Mouse (Mus musculus) MEL (cell line): Measurements from ENCODE around the gene Arhgdia. TPM values are rescaled to one million over a fixed set of nuclear protein-coding genes. Genes with fewer than 3 reads are reported as not detected.

Experiments used
- DNase-seq: peaks from one replicate; pipeline ENCODE4 v3.0.0; 2011; ENCODE audit warnings: low read depth, low spot score
- H3K27ac ChIP-seq: 2 replicates; pipeline ENCODE4 v1.5.1; 2012; ENCODE audit warnings: low read depth, mild to moderate bottlenecking, control low read depth, low read length, moderate library complexity; ENCODE audit not compliant: control insufficient read depth
- H3K27me3 ChIP-seq, 2 experiments: fragments of 150-350 bp in 1 of 2; sonication (generic) in 1 of 2; 2 replicates each; pipeline ENCODE4 v1.6.1; 2012; ENCODE audit warnings: low read length in 2 of 2, mild to moderate bottlenecking in 2 of 2, improper control_type of control experiment in 1 of 2, moderate library complexity in 1 of 2; ENCODE audit not compliant: insufficient read depth in 2 of 2, control insufficient read depth in 1 of 2
- H3K36me3 ChIP-seq, 2 experiments: 2 replicates each; pipeline ENCODE4 v1.6.1; 2012 to 2014; ENCODE audit warnings: low read length in 2 of 2, improper control_type of control experiment in 1 of 2, inconsistent platforms in 1 of 2, mild to moderate bottlenecking in 1 of 2; ENCODE audit not compliant: insufficient read depth in 2 of 2, control insufficient read depth in 1 of 2
- H3K4me1 ChIP-seq, 2 experiments: fragments of 150-350 bp in 1 of 2; sonication (generic) in 1 of 2; 2 replicates each; pipeline ENCODE4 v1.6.1; 2012; ENCODE audit warnings: low read length in 2 of 2, improper control_type of control experiment in 1 of 2, mild to moderate bottlenecking in 1 of 2; ENCODE audit not compliant: insufficient read depth in 2 of 2, control insufficient read depth in 1 of 2
- H3K4me3 ChIP-seq, 2 experiments: fragments of 150-350 bp in 1 of 2; sonication (generic) in 1 of 2; 2 replicates each; pipeline ENCODE4 v1.5.1; 2012; ENCODE audit warnings: low read depth in 2 of 2, low read length in 2 of 2, mild to moderate bottlenecking in 2 of 2, moderate library complexity in 2 of 2, control low read depth in 1 of 2, improper control_type of control experiment in 1 of 2; ENCODE audit not compliant: control insufficient read depth in 1 of 2, insufficient read depth in 1 of 2
- H3K79me2 ChIP-seq: 2 replicates; pipeline ENCODE4 v1.6.1; 2012; ENCODE audit warnings: mild to moderate bottlenecking, low read length, moderate library complexity; ENCODE audit not compliant: control insufficient read depth, poor library complexity, insufficient read depth
- H3K9ac ChIP-seq: 2 replicates; pipeline ENCODE4 v1.6.1; 2012; ENCODE audit warnings: low read depth, mild to moderate bottlenecking, control low read depth, low read length, moderate library complexity; ENCODE audit not compliant: control insufficient read depth, poor library complexity, severe bottlenecking
- H3K9me3 ChIP-seq: fragments of 150-350 bp; sonication (generic); replicated peaks from 2 replicates; pipeline ENCODE4 v1.6.1; 2012; ENCODE audit warnings: mild to moderate bottlenecking, low read length, improper control_type of control experiment, moderate library complexity; ENCODE audit not compliant: insufficient read depth
- E2F4 ChIP-seq: IDR thresholded peaks from 2 replicates; pipeline ENCODE4 v1.6.1; 2011; ENCODE audit warnings: low read depth, low read length, improper control_type of control experiment, borderline replicate concordance
- ELF1 ChIP-seq: IDR thresholded peaks from 2 replicates; pipeline ENCODE4 v1.6.1; 2014; ENCODE audit warnings: low read depth, mild to moderate bottlenecking, inconsistent platforms, low read length, improper control_type of control experiment, moderate library complexity
- EP300 ChIP-seq, 2 experiments: IDR thresholded peaks; 2 replicates each; pipeline ENCODE4 v1.6.1; 2011; ENCODE audit warnings: improper control_type of control experiment in 2 of 2, low read length in 2 of 2, low read depth in 1 of 2, mild to moderate bottlenecking in 1 of 2
- ETS1 ChIP-seq: IDR thresholded peaks from 2 replicates; pipeline ENCODE4 v1.6.1; 2012; ENCODE audit warnings: low read depth, mild to moderate bottlenecking, inconsistent platforms, low read length, improper control_type of control experiment, moderate library complexity
- GABPA ChIP-seq: IDR thresholded peaks from 2 replicates; pipeline ENCODE4 v1.6.1; 2012; ENCODE audit warnings: low read depth, mild to moderate bottlenecking, inconsistent platforms, low read length, improper control_type of control experiment, moderate library complexity
- GATA1 ChIP-seq: IDR thresholded peaks from 2 replicates; pipeline ENCODE4 v1.6.1; 2011; ENCODE audit warnings: low read depth, low read length, improper control_type of control experiment
- HCFC1 ChIP-seq: IDR thresholded peaks from 2 replicates; pipeline ENCODE4 v1.6.1; 2012; ENCODE audit warnings: low read depth, mild to moderate bottlenecking, inconsistent platforms, low read length, improper control_type of control experiment, moderate library complexity
- JUND ChIP-seq: IDR thresholded peaks from 2 replicates; pipeline ENCODE4 v1.6.1; 2011; ENCODE audit warnings: low read depth, mild to moderate bottlenecking, improper control_type of control experiment, low read length
- KAT2A ChIP-seq: conservative IDR thresholded peaks from 2 replicates; pipeline ENCODE4 v1.6.1; 2012; ENCODE audit warnings: low read depth, low read length, improper control_type of control experiment, inconsistent platforms
- MAFK ChIP-seq: IDR thresholded peaks from 2 replicates; pipeline ENCODE4 v1.6.1; 2011; ENCODE audit warnings: low read depth, mild to moderate bottlenecking, low read length, improper control_type of control experiment, borderline replicate concordance
- MEF2A ChIP-seq: IDR thresholded peaks from 2 replicates; pipeline ENCODE4 v1.6.1; 2014; ENCODE audit warnings: low read depth, mild to moderate bottlenecking, inconsistent platforms, low read length, improper control_type of control experiment; ENCODE audit not compliant: poor library complexity, insufficient replicate concordance, severe bottlenecking; ENCODE audit errors: extremely low read depth
- MXI1 ChIP-seq: IDR thresholded peaks from 2 replicates; pipeline ENCODE4 v1.6.1; 2011; ENCODE audit warnings: mild to moderate bottlenecking, low read depth, low read length, improper control_type of control experiment
- POLR2A ChIP-seq, 2 experiments: IDR thresholded peaks; 2 replicates each; pipeline ENCODE4 v1.6.1; 2011 to 2012; ENCODE audit warnings: low read length in 2 of 2, mild to moderate bottlenecking in 2 of 2, control low read depth in 1 of 2, improper control_type of control experiment in 1 of 2, low read depth in 1 of 2, moderate library complexity in 1 of 2; ENCODE audit not compliant: control insufficient read depth in 1 of 2, insufficient read depth in 1 of 2, poor library complexity in 1 of 2
- TCF12 ChIP-seq: IDR thresholded peaks from 2 replicates; pipeline ENCODE4 v1.6.1; 2014; ENCODE audit warnings: low read depth, mild to moderate bottlenecking, inconsistent platforms, low read length, improper control_type of control experiment, moderate library complexity
- USF1 ChIP-seq: IDR thresholded peaks from 2 replicates; pipeline ENCODE4 v1.6.1; 2014; ENCODE audit warnings: low read depth, mild to moderate bottlenecking, inconsistent platforms, low read length, improper control_type of control experiment, moderate library complexity
- ZMIZ1 ChIP-seq: IDR thresholded peaks from 2 replicates; pipeline ENCODE4 v1.6.1; 2012; ENCODE audit warnings: low read depth, mild to moderate bottlenecking, inconsistent platforms, low read length, improper control_type of control experiment, moderate library complexity
- polyA plus RNA-seq, 2 experiments: library from polyadenylated mRNA; stranded (reverse) in 1 of 2; unstranded in 1 of 2; fragments of >175 nt in 1 of 2; fragments of >200 nt in 1 of 2; gene quantifications; 2 replicates each; pipeline versions ENCODE4 v1.2.1 to v1.2.4; 2012; ENCODE audit warnings: low replicate concordance in 2 of 2, low read depth in 1 of 2; ENCODE audit not compliant: insufficient read length in 2 of 2, insufficient read depth in 1 of 2, missing spikeins in 1 of 2
- total RNA-seq: library from RNA; depleted of rRNA; stranded (reverse); fragments of 300-350 nt; gene quantifications from 2 replicates; pipeline ENCODE4 v1.2.3, GENCODE M21; 2012

Arhgdia gene
- total and polyA plus RNA-seq, 3 experiments, result 364 to 821 (median 601) TPM

GRCm38 (mm10) chr11:120629911-120630310 lies 48.5 kb upstream of the Arhgdia start:
- TF ChIP-seq EP300 (IDR thresholded peaks at IDR 0.05; ENCODE audit: low read depth in 1 of 2, low read length in 2 of 2) (peak in 1 of 2 experiments; percentile 36; a peak in 1 of 4 replicates), ZMIZ1 (no peak), MXI1 (no peak), GABPA (peak; percentile 96), MAFK (peak; percentile 98), ETS1 (peak; percentile 27; the same call in 1 of the 2 replicates), TCF12 (0 out of 2 replicates have a peak, but pooled peaks have one; percentile 21), JUND (no peak), ELF1 (0 out of 2 replicates have a peak, but pooled peaks have one; percentile 17), HCFC1 (no peak), POLR2A (IDR thresholded peaks at IDR 0.05; ENCODE audit: control insufficient read depth in 1 of 2, insufficient read depth in 1 of 2, low read depth in 1 of 2, low read length in 2 of 2, poor library complexity in 1 of 2) (no peak), GATA1 (no peak), MEF2A (no peak)
- peaks cover 19 to 43% of the 10 kb centered on the region in 2 experiments for H3K4me1 ChIP-seq

GRCm38 (mm10) chr11:120629341-120629730 lies 47.9 kb upstream of the Arhgdia start:
- H3K27ac ChIP-seq, result no peak overlapping the region
- peaks cover 64% of the 10 kb centered on the region for H3K79me2 ChIP-seq
- no peaks in the 10 kb centered on the region for H3K27me3 ChIP-seq
- no peaks in the 10 kb centered on the region for H3K9me3 ChIP-seq
- peaks cover 19 to 41% of the 10 kb centered on the region in 2 experiments for H3K4me1 ChIP-seq
- no peak for TF ChIP-seq KAT2A
- no peak for TF ChIP-seq MAFK
- TF ChIP-seq POLR2A (IDR thresholded peaks at IDR 0.05; ENCODE audit: control insufficient read depth in 1 of 2, insufficient read depth in 1 of 2, low read depth in 1 of 2, low read length in 2 of 2, poor library complexity in 1 of 2), result no peak
- TF ChIP-seq E2F4, result no peak
- TF ChIP-seq TCF12, result no peak
- TF ChIP-seq USF1, result no peak
- TF ChIP-seq ZMIZ1, result no peak
- peaks cover 3 to 31% of the 10 kb centered on the region in 2 experiments; a peak in 3 of 4 replicates for H3K36me3 ChIP-seq
- no peak overlapping the region for H3K9ac ChIP-seq
- DNase-seq, result peak; percentile 18
- H3K4me3 ChIP-seq, result no peak overlapping the region

More at GRCm38 (mm10) chr11:120629911-120630310, 48.5 kb upstream of the Arhgdia start:
- H3K9ac ChIP-seq, result peak overlapping the region; percentile 98; the same call in 1 of the 2 replicates
- DNase-seq, result peak; percentile 64
- H3K9me3 ChIP-seq, result no peaks in the 10 kb centered on the region
- H3K79me2 ChIP-seq, result peaks cover 60% of the 10 kb centered on the region
- no peak overlapping the region for H3K4me3 ChIP-seq
- H3K36me3 ChIP-seq, result peaks cover 3 to 34% of the 10 kb centered on the region in 2 experiments; a peak in 3 of 4 replicates
- peak overlapping the region; percentile 19; the same call in 1 of the 2 replicates for H3K27ac ChIP-seq
- H3K27me3 ChIP-seq, result no peaks in the 10 kb centered on the region
